Mouse (Mus musculus): ENCODE results near the gene Slc23a2.

Slc23a2 gene

DNA sequence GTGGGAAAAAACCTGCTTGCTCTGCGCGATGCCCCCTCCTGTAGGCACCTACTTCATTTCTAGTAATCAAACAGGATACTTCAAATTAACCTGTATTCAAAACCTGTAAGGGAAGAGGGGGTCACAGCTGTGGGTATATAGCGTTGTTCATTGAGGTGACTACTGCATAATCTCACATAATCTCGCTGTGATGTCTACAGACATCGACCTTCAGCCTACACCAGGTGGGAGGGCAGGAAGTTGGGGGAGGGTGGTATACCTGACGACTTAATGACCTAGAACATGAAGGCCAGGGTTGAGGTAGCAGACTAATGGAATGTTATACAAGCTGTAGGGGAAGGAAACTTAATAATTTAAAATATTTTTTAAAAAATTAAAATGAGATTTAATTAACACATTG is 29.6 kb downstream of the Slc23a2 start:
- no peak for TF ChIP-seq GATA4 (IDR thresholded peaks at IDR 0.05; ENCODE audit: insufficient replicate concordance, low read length)

DNA sequence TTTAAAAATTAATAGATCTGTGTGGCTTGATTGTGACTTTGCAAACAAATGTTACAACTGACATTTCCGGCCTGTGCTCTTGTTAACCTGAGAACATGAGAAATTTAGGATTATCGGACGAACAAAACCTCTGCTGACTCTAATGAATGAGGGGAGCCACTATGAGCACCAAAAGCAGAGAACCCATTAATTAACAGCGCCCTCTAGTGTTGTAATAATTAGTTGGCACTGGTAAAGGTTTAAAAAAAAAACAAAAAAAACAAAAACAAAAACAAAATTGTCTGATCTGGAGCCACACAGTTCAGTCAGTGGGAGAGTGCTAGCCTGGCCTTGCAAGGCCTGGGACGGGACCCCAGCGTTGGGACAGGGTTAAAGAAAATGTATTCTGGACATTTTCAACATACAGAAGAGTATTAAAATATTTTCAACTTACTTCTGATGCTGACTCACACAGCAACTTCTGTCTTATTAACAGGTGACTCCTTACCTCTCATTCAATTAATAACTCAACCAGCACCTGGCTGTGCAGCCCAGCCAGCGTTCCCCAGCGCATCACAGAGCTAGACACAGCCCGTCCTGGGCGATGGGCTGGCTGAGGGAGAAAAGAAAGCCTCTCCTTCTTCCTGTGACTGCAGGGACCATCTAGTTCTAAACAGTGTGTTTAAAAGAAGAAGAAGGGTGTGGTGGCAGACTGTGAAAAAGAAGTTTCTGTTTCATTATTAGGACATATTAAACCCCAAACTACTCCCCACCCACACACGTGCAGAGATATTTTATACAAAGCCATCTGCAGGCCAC is 30.7 kb downstream of the Slc23a2 start:
- no peak for TF ChIP-seq GATA4 (IDR thresholded peaks at IDR 0.05; ENCODE audit: insufficient replicate concordance, low read length)

DNA sequence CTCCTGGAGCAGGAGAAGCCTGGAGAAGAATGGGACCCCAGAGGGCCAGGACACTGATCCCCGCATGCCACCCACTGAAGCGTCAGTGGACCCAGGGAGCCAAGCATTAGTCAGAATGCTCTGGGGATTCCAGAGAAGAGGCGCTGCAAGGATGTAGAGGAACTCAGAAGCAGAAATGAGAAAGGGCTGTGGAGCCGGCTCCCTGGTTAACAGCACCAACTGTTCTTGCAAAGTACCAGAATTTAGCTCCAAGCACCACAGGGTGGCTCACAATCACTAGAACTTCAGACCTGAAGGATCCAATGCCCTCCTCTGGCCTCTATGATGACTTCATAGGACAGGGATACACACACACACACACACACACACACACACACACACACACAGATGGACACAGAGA is 32.6 kb downstream of the Slc23a2 start:
- no peak for TF ChIP-seq GATA4 (IDR thresholded peaks at IDR 0.05; ENCODE audit: insufficient replicate concordance, low read length)

DNA sequence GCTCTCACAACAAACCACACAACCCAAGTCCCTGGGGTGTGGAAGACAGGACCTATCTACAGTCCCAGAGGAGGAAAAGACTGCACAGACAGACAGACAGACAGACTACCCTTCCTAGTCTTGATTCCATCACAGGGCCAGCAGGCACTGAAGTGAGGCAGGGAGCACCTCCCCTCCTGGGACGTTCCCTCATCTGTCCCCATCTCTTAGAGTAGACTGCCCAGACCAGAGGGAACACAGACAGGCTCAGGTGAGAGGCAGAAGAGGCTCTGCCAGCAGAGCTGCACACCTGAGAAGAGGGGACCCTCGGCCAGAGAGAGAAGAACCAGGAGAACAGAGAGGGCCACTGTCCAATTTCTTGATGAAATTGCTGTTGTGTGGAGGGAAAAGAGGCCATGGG is 33.0 kb downstream of the Slc23a2 start:
- TF ChIP-seq GATA4 (IDR thresholded peaks at IDR 0.05; ENCODE audit: insufficient replicate concordance, low read length) = no peak

DNA sequence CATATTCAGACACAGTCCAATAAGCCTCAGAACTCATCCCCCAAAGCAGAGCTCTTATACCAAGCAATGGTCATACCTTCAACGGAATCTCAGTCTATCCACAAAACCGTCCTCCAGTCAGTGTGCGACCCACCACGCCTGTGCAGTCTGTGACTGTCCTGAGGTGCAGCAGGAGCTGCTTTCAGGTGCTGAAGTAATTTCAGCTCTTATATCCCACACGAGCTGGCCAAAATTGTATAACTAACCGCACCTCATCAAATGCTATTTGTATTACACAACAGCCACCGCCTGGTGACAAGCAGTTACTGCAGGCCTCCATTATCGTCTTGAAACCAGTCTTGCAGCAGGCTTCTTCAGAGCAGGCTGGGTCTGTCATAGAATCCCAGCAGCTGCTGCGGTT is 33.6 kb downstream of the Slc23a2 start:
- no peak for TF ChIP-seq GATA4 (IDR thresholded peaks at IDR 0.05; ENCODE audit: insufficient replicate concordance, low read length)

DNA sequence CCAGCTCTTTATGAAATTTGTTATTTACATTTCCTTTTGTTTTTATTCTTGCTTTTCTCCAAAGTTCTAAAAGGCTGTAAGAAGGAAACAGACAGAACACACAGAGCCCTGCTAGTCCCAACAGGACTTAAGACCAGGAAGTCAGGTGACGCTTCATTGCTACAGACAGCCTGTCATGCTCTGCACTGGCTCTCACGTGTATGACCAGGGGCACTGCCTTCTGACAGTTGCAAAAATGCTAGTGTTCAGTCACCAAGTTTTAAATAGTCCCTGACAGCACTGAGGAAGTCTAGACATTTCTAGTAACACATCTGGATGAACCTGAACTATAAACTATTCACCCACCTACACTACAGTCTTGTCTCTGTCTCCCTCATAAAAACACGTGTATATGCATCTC is 34.2 kb downstream of the Slc23a2 start:
- no peak for TF ChIP-seq GATA4 (IDR thresholded peaks at IDR 0.05; ENCODE audit: insufficient replicate concordance, low read length)

- no peak for TF ChIP-seq GATA4 (IDR thresholded peaks at IDR 0.05; ENCODE audit: insufficient replicate concordance, low read length)
Observed at GRCm38 (mm10) chr2:132108988-132109387, 35.9 kb downstream of the Slc23a2 start.

GRCm38 (mm10) chr2:132107611-132108010 is 37.3 kb downstream of the Slc23a2 start:
- TF ChIP-seq GATA4 (IDR thresholded peaks at IDR 0.05; ENCODE audit: insufficient replicate concordance, low read length) = peak; percentile 84

DNA sequence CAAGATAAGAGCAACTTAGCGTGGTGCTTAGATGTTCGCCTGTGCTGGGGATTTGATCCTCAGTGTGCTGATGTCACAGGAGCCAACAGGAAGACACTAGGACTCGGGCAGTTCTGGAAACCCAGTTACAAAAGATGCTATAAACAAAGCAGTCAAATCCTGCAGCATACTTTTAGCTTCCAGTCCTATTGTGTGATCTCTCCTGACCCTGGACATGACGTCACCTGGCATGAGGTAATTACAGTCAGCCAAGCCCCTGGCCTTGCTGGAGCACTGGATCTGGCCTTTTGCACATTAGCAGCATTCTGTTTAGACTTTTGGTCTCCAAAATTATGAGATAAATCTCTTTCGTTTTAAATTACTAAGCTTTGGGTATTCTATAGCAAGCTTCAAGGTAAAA is 38.8 kb downstream of the Slc23a2 start:
- no peak for TF ChIP-seq GATA4 (IDR thresholded peaks at IDR 0.05; ENCODE audit: insufficient replicate concordance, low read length)

DNA sequence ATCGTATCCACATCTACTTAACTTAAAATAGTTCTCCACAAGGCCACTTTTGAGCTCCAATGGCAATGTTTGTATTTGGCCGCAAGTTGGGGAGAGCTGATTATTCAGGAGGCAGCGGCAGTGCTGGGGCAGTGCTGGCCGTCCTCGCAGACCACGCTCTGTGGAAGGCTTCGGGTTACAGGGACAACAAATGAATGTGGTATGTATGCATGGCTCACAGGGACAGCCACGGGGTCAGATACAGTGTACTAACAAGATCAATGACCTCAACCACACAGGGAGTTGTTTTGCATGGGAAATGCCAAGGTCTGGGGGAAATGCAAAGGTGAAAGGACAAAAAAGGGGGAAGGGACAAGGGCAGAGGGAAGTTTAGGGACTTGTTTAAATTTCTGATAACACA is 41.6 kb downstream of the Slc23a2 start:
- no peak for TF ChIP-seq GATA4 (IDR thresholded peaks at IDR 0.05; ENCODE audit: insufficient replicate concordance, low read length)

- no peak for TF ChIP-seq GATA4 (IDR thresholded peaks at IDR 0.05; ENCODE audit: insufficient replicate concordance, low read length)
Observed at GRCm38 (mm10) chr2:132102505-132103130, 42.3 kb downstream of the Slc23a2 start.

DNA sequence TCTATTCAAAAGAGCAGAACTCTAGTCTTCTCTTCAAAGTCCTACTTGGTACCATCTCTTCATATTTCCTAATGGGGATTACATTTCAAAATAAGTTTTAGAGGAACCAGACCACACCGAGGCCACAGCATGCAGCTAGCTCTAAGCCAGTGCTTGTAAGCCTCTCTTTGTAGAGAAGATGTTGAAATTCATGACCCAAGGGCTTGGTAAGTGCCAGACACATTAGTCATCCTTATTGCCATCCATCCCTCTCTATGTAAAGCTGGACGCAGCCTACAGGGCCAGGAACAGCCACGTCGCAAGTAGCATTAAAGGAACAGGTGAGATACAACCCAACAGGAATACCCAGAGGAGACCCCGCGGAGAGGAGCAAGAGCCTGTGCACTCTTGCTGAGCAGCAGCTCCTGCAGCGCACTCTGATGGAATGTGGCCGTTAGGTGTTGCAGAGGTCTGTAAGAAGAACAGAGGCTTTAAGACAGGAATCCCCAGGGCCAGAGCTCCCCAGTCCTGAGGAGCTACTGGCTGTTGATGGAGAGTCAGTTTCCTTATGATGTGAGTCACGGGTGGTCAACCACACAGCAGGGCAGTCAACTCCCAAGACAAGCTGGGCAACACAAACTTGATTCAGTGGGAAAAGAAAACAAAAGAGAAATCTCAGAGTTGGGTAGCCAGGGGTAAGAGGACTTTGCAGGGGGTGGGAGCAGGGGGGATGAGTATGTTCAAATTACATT is 45.8 kb downstream of the Slc23a2 start:
- TF ChIP-seq GATA4 (IDR thresholded peaks at IDR 0.05; ENCODE audit: insufficient replicate concordance, low read length) = no peak

DNA sequence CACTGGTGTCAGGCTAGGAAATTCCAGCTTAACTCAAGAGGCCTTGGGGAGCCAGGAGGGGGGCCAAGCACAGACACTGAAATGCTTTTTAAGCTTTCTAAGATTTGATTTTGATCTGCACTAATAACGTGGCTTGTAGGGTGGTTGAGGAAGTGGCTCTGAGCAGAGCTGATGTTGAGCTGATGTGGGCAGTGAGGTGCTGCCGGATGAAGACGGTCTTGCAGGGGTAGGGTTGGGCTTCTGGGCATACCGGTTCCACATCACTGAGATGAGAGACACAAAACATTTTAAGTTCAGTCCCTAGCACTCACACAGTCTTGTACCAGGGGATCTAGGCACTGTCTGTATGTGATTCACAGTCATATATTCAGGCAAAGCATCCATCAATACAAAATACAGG is 46.5 kb downstream of the Slc23a2 start:
- no peak for TF ChIP-seq GATA4 (IDR thresholded peaks at IDR 0.05; ENCODE audit: insufficient replicate concordance, low read length)

DNA sequence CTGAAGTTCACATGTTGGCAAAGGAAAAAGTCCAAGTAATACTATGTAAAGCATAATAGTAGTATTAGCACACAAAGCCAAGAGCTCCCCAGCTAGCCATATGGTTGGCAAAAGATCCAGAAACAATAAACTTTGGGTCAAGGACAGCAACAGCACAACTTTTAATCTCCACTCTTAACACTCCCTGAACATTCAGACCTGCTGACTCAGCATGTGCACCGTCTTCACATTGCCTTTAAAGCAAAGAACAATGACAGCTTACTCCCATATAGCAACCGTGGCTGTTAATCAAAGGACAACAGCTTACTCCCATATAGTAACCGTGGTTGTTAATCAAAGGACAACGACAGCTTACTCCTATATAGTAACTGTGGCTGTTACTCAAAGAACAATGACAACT is 48.3 kb downstream of the Slc23a2 start:
- TF ChIP-seq GATA4 (IDR thresholded peaks at IDR 0.05; ENCODE audit: insufficient replicate concordance, low read length) = no peak

GRCm38 (mm10) chr2:132095821-132096220 is 49.1 kb downstream of the Slc23a2 start:
- no peak for TF ChIP-seq GATA4 (IDR thresholded peaks at IDR 0.05; ENCODE audit: insufficient replicate concordance, low read length)

All from liver, adult (tissue).